ENCODE assay signal across 1 mouse cellular context in genomic region chr3:58525652-58526407, GRCm38 (mm10).
TF ChIP-seq lines count a peak whose summit lies in the region.

TSS of gene Eif2a (plus strand) at chr3:58525821.
TSS of gene Serp1 (minus strand) at chr3:58525892.

TF ChIP-seq in CH12.LX, 34 proteins besides CTCF, POLR2A, EP300 and RAD21 (continued from another document):
- TF ChIP-seq POLR2AphosphoS2 (IDR thresholded peaks at IDR 0.05; ENCODE audit: low read depth, low read length), result peak; percentile 95; the same call in 1 of the 2 replicates
- TF ChIP-seq BHLHE40 (IDR thresholded peaks at IDR 0.05; ENCODE audit: low read depth, low read length), result no peak
- TF ChIP-seq TBP (conservative IDR thresholded peaks at IDR 0.05; ENCODE audit: low read depth, low read length), result peak; percentile 81
- peak; percentile 32; the same call in 1 of the 2 replicates for TF ChIP-seq SIN3A (IDR thresholded peaks at IDR 0.05; ENCODE audit: low read length)
- TF ChIP-seq GABPA (IDR thresholded peaks at IDR 0.05; ENCODE audit: insufficient replicate concordance, low read depth, low read length), result no peak
- TF ChIP-seq NRF1 (IDR thresholded peaks at IDR 0.05; ENCODE audit: low read depth, low read length), result peak; percentile 97
- TF ChIP-seq KAT2A (IDR thresholded peaks at IDR 0.05; ENCODE audit: insufficient replicate concordance, low read length), result peak; percentile 90; the same call in 1 of the 2 replicates
- no peak for TF ChIP-seq JUN (IDR thresholded peaks at IDR 0.05; ENCODE audit: insufficient read depth, low read depth, low read length)
- TF ChIP-seq MAX (IDR thresholded peaks at IDR 0.05; ENCODE audit: low read length), result peak; percentile 83
- TF ChIP-seq HCFC1 (IDR thresholded peaks at IDR 0.05; ENCODE audit: low read depth, low read length), result peak; percentile 90
- TF ChIP-seq TCF12 (IDR thresholded peaks at IDR 0.05; ENCODE audit: low read depth, low read length), result peak; percentile 98
- TF ChIP-seq NELFE (IDR thresholded peaks at IDR 0.05; ENCODE audit: low read depth, low read length), result peak; percentile 96
- no peak; the same call in 1 of the 2 replicates for TF ChIP-seq ETS1 (conservative IDR thresholded peaks at IDR 0.05; ENCODE audit: low read depth, low read length)
